Mouse (Mus musculus) embryonic facial prominence, embryonic 11.5 days (tissue): ENCODE measurements around the gene Gm10283. TPM values are rescaled to one million over a fixed set of nuclear protein-coding genes. Genes with fewer than 3 reads are reported as not detected.

Experiments
- ATAC-seq: fragments of 200-750 bp; cut with Nextera tagmentation; replicated peaks from 2 replicates; pipeline ENCODE4 v1.8.0; 2017; ENCODE audit warnings: low read depth; ENCODE audit not compliant: insufficient number of reproducible peaks, low FRiP score, low TSS enrichment
- DNase-seq: peaks from one replicate; pipeline ENCODE4 v3.0.0-alpha.2; 2015; ENCODE audit warnings: low spot score
- H3K27ac ChIP-seq: fragments of 300-500 bp; sonication (generic); replicated peaks from 2 replicates; pipeline ENCODE4 v1.5.1; 2014; ENCODE audit warnings: mild to moderate bottlenecking, low read depth, low read length, control low read depth
- H3K27me3 ChIP-seq: fragments of 300-500 bp; sonication (generic); 2 replicates; pipeline ENCODE4 v1.6.1; 2014; ENCODE audit warnings: mild to moderate bottlenecking, low read length, moderate library complexity, mixed read lengths; ENCODE audit not compliant: control insufficient read depth, insufficient read depth
- H3K36me3 ChIP-seq: fragments of 300-500 bp; sonication (generic); replicated peaks from 2 replicates; pipeline ENCODE4 v1.6.1; 2014; ENCODE audit warnings: low read depth, mild to moderate bottlenecking, low read length, moderate library complexity, mixed read lengths; ENCODE audit not compliant: control insufficient read depth, insufficient read depth
- H3K4me1 ChIP-seq: fragments of 300-500 bp; sonication (generic); 2 replicates; pipeline ENCODE4 v1.6.1; 2014; ENCODE audit warnings: low read length, mixed read lengths; ENCODE audit not compliant: control insufficient read depth, insufficient read depth
- H3K4me2 ChIP-seq: fragments of 300-500 bp; sonication (generic); 2 replicates; pipeline ENCODE4 v1.6.1; 2014; ENCODE audit warnings: low read depth, mild to moderate bottlenecking, control low read depth, low read length, moderate library complexity
- H3K4me3 ChIP-seq: fragments of 300-500 bp; sonication (generic); 2 replicates; pipeline ENCODE4 v1.5.1; 2014; ENCODE audit warnings: low read depth, low read length, control low read depth
- H3K9ac ChIP-seq: fragments of 300-500 bp; sonication (generic); replicated peaks from 2 replicates; pipeline ENCODE4 v1.6.1; 2014; ENCODE audit warnings: mild to moderate bottlenecking, control low read depth, low read length
- H3K9me3 ChIP-seq: fragments of 300-500 bp; sonication (generic); replicated peaks from 2 replicates; pipeline ENCODE4 v1.6.1; 2016; ENCODE audit warnings: mild to moderate bottlenecking, low read length, inconsistent platforms, mixed read lengths; ENCODE audit not compliant: control insufficient read depth
- WGBS: fragments of 180-500 bp; shearing (Covaris S2); extraction: QIAGEN DNeasy Blood & Tissue Kit; methylation state at CpG from one replicate; pipeline ENCODE4 v1.1.7; 2014; 5-methylcytosine and 5-hydroxymethylcytosine counted together
- polyA plus RNA-seq: library from polyadenylated mRNA; unstranded; fragments of >200 nt; fragmentation: Nextera tagmentation; extraction: Ambion mirVana; gene quantifications from 2 replicates; pipeline ENCODE4 v1.2.1, GENCODE M21; 2014

Gm10283 gene
- polyA plus RNA-seq, 1 experiment from 2014 or later, result not detected

GRCm38 (mm10) chr8:60490147-60490546 lies 12.9 kb downstream of the Gm10283 start:
- 82% methylated on average over 2 of the region's 2 CpGs for WGBS
- no peak overlapping the region for H3K27ac ChIP-seq
- DNase-seq (no peak), ATAC-seq (no peak)
- H3K4me2 ChIP-seq, result no peak overlapping the region
- H3K27me3 ChIP-seq, result no peaks in the 10 kb centered on the region
- H3K9ac ChIP-seq, result no peak overlapping the region
- H3K36me3 ChIP-seq, result no peaks in the 10 kb centered on the region
- H3K9me3 ChIP-seq, result no peaks in the 10 kb centered on the region
- no peaks in the 10 kb centered on the region for H3K4me1 ChIP-seq
- H3K4me3 ChIP-seq, result no peak overlapping the region

DNA sequence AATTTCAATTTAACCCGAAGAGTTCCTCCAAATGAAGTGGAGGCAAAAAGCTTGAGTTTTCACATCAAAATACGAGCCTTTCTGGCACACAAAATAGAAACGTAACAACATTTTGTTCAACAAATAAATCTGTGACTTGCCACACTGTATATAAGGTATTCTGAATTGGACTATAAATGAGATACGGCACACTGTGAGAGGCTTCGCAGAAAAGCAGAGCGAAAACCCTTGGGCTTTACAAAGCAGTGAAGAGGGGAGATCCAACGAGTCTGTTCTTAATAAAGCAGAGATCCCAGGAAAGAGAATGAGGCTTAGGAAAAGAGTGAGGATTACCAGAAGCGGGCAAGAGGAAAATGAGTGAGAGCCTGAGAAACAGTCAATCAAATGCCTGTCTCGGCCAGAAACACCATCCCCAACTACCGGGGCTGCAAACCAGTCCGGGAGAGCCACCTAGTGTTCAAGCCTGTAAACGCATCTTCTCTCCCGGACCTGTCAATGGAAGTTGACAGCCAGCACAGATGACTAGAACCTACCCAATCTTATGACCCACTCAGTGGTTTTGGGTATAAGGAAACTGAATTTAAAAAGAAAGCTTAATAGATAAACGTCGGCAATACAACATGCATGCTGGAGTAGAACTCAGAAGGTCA lies 36.2 kb downstream of the Gm10283 start:
- DNase-seq, result peak; percentile 82
- no peaks in the 10 kb centered on the region for H3K9me3 ChIP-seq
- no peak overlapping the region for H3K27ac ChIP-seq
- H3K9ac ChIP-seq, result no peak overlapping the region
- no peak overlapping the region for H3K4me3 ChIP-seq
- no peaks in the 10 kb centered on the region for H3K27me3 ChIP-seq
- no peak for ATAC-seq
- no peaks in the 10 kb centered on the region for H3K36me3 ChIP-seq
- no peak overlapping the region for H3K4me2 ChIP-seq
- WGBS, result 37% methylated on average over 15 of the region's 15 CpGs
- H3K4me1 ChIP-seq, result no peaks in the 10 kb centered on the region

DNA sequence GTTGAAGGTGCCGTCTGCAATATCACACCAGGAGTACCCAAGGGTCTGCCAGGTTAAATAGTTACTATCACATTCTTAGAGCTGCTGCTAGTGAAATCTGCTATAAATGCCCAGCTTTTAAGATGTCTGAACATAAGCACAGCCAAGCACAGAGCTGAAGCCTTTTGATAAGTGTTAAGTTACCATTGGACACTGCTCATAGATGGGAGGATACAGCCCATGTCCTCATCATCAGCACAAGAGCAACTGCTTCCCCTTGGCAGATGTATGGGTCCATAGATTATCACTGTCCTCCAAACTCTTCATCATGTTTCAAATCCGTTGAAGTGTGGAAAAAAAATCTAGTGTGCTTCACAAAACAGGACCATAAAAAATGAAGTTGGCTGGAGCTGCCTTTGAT lies 53.7 kb downstream of the Gm10283 start:
- H3K36me3 ChIP-seq, result no peaks in the 10 kb centered on the region
- no peaks in the 10 kb centered on the region for H3K4me1 ChIP-seq
- no peak overlapping the region for H3K4me2 ChIP-seq
- 75% methylated on average over 2 of the region's 2 CpGs for WGBS
- no peak overlapping the region for H3K27ac ChIP-seq
- DNase-seq (no peak), ATAC-seq (no peak)
- H3K9me3 ChIP-seq, result no peaks in the 10 kb centered on the region
- no peak overlapping the region for H3K4me3 ChIP-seq
- no peak overlapping the region for H3K9ac ChIP-seq
- no peaks in the 10 kb centered on the region for H3K27me3 ChIP-seq

GRCm38 (mm10) chr8:60444989-60445388 lies 58.0 kb downstream of the Gm10283 start:
- DNase-seq (peak; percentile 22), ATAC-seq (no peak)
- H3K9ac ChIP-seq, result no peak overlapping the region
- no peak overlapping the region for H3K4me2 ChIP-seq
- H3K4me1 ChIP-seq, result no peaks in the 10 kb centered on the region
- no peaks in the 10 kb centered on the region for H3K9me3 ChIP-seq
- no peaks in the 10 kb centered on the region for H3K36me3 ChIP-seq
- H3K4me3 ChIP-seq, result no peak overlapping the region
- H3K27ac ChIP-seq, result no peak overlapping the region
- 79% methylated on average over 6 of the region's 6 CpGs for WGBS
- H3K27me3 ChIP-seq, result no peaks in the 10 kb centered on the region

GRCm38 (mm10) chr8:60438557-60438956 lies 64.4 kb downstream of the Gm10283 start:
- H3K4me1 ChIP-seq, result no peaks in the 10 kb centered on the region
- no peak overlapping the region for H3K4me3 ChIP-seq
- no peak overlapping the region for H3K4me2 ChIP-seq
- no peaks in the 10 kb centered on the region for H3K36me3 ChIP-seq
- H3K9me3 ChIP-seq, result no peaks in the 10 kb centered on the region
- no peak overlapping the region for H3K9ac ChIP-seq
- no peak overlapping the region for H3K27ac ChIP-seq
- no peak for DNase-seq
- WGBS, result 41% methylated on average over 3 of the region's 3 CpGs
- ATAC-seq, result no peak
- H3K27me3 ChIP-seq, result no peaks in the 10 kb centered on the region

DNA sequence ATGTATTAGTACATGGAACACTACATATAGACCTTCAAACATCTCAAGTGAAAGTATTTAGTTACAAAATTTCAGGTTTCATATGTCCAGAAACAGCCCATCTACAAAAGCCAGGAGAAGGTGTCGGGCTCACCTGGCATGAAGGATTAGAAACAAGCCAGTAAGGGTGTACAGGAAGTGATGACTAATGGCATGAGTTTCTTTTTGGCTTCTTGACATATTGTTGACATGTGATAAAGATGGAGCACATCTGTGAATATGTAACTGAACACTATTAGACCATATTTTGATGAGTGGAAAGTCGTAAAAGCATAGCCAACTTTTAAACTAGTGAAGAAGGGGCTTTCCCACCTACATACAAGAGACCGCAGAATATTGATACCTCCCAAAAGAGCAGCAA lies 66.1 kb downstream of the Gm10283 start:
- no peaks in the 10 kb centered on the region for H3K9me3 ChIP-seq
- DNase-seq (no peak), ATAC-seq (no peak)
- 84% methylated on average over 3 of the region's 3 CpGs for WGBS
- H3K4me2 ChIP-seq, result no peak overlapping the region
- no peaks in the 10 kb centered on the region for H3K4me1 ChIP-seq
- no peaks in the 10 kb centered on the region for H3K27me3 ChIP-seq
- H3K9ac ChIP-seq, result no peak overlapping the region
- H3K36me3 ChIP-seq, result no peaks in the 10 kb centered on the region
- H3K27ac ChIP-seq, result no peak overlapping the region
- H3K4me3 ChIP-seq, result no peak overlapping the region

DNA sequence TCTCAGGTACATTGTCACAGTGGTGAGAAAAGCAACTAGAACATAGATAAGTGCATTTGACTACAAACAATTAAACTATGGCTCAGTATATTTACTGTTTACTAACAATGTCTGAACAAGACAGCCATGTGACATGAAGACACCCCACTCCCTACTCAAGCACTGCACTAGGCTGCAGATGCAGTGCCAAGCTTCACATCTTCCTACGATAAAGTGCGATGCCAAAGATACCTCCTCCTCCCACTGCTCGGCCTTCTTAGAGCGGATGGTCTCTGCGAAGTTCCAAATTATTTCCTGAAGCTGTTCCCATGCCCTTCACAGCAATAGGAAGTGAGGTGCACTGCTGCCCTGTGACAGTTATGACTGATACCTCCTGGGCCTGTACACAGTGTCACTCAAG lies 70.3 kb downstream of the Gm10283 start:
- DNase-seq, result no peak

GRCm38 (mm10) chr8:60406358-60406757 lies 96.6 kb downstream of the Gm10283 start:
- Histone ChIP-seq H3K27me3 (no peaks in the 10 kb centered on the region), H3K4me2 (no peak overlapping the region), H3K4me1 (no peaks in the 10 kb centered on the region), H3K27ac (no peak overlapping the region), H3K4me3 (no peak overlapping the region), H3K36me3 (no peaks in the 10 kb centered on the region), H3K9me3 (no peaks in the 10 kb centered on the region), H3K9ac (no peak overlapping the region)
- no peak for DNase-seq
- no peak for ATAC-seq
- WGBS, result 78% methylated on average over 8 of the region's 8 CpGs

More for the DNA sequence above, 70.3 kb downstream of the Gm10283 start:
- ATAC-seq, result no peak
- Histone ChIP-seq H3K9ac (no peak overlapping the region), H3K27ac (no peak overlapping the region), H3K4me3 (no peak overlapping the region), H3K9me3 (no peaks in the 10 kb centered on the region), H3K4me1 (no peaks in the 10 kb centered on the region), H3K36me3 (no peaks in the 10 kb centered on the region), H3K4me2 (no peak overlapping the region), H3K27me3 (no peaks in the 10 kb centered on the region)
- WGBS, result 91% methylated on average over 5 of the region's 5 CpGs
